Mouse (Mus musculus) forebrain, embryonic 16.5 days (tissue): ENCODE results near the gene Dact2. TPM values are rescaled to one million over a fixed set of nuclear protein-coding genes. Genes with fewer than 3 reads are reported as not detected.

Experiments used
- ATAC-seq: fragments of 200-750 bp; cut with Nextera tagmentation; 2 replicates; pipeline ENCODE4 v1.8.0; 2017; ENCODE audit warnings: mild to moderate bottlenecking, moderate library complexity
- H3K27ac ChIP-seq: fragments of 300-500 bp; sonication (generic); 2 replicates; pipeline ENCODE4 v1.5.1; 2014; ENCODE audit warnings: low read length, control low read depth
- H3K27me3 ChIP-seq: fragments of 300-500 bp; sonication (generic); replicated peaks from 2 replicates; pipeline ENCODE4 v1.6.1; 2014; ENCODE audit warnings: low read length; ENCODE audit not compliant: control insufficient read depth, insufficient read depth
- H3K36me3 ChIP-seq: fragments of 300-500 bp; sonication (generic); 2 replicates; pipeline ENCODE4 v1.6.1; 2014; ENCODE audit not compliant: control insufficient read depth, insufficient read depth
- H3K4me1 ChIP-seq: fragments of 300-500 bp; sonication (generic); replicated peaks from 2 replicates; pipeline ENCODE4 v1.6.1; 2014; ENCODE audit warnings: low read length; ENCODE audit not compliant: control insufficient read depth, insufficient read depth
- H3K4me2 ChIP-seq: fragments of 300-500 bp; sonication (generic); 2 replicates; pipeline ENCODE4 v1.6.1; 2014; ENCODE audit warnings: mild to moderate bottlenecking, low read length, control low read depth
- H3K4me3 ChIP-seq: fragments of 300-500 bp; sonication (generic); replicated peaks from 2 replicates; pipeline ENCODE4 v1.5.1; 2014; ENCODE audit warnings: mild to moderate bottlenecking, low read length, control low read depth
- H3K9ac ChIP-seq: fragments of 300-500 bp; sonication (generic); replicated peaks from 2 replicates; pipeline ENCODE4 v1.6.1; 2014; ENCODE audit warnings: low read depth, low read length, control low read depth
- H3K9me3 ChIP-seq: fragments of 300-500 bp; sonication (generic); 2 replicates; pipeline ENCODE4 v1.6.1; 2016; ENCODE audit warnings: low read length; ENCODE audit not compliant: control insufficient read depth
- WGBS: fragments of 180-500 bp; shearing (Covaris S2); extraction: QIAGEN DNeasy Blood & Tissue Kit; methylation state at CpG from one replicate; pipeline ENCODE4 v1.1.7; 2014; 5-methylcytosine and 5-hydroxymethylcytosine counted together
- polyA plus RNA-seq: library from polyadenylated mRNA; unstranded; fragments of >200 nt; fragmentation: Nextera tagmentation; extraction: Ambion mirVana; gene quantifications from 2 replicates; pipeline ENCODE4 v1.2.1, GENCODE M21; 2015

Gene Dact2
- polyA plus RNA-seq, 1 experiment from 2014 or later, result 1.3 TPM

DNA sequence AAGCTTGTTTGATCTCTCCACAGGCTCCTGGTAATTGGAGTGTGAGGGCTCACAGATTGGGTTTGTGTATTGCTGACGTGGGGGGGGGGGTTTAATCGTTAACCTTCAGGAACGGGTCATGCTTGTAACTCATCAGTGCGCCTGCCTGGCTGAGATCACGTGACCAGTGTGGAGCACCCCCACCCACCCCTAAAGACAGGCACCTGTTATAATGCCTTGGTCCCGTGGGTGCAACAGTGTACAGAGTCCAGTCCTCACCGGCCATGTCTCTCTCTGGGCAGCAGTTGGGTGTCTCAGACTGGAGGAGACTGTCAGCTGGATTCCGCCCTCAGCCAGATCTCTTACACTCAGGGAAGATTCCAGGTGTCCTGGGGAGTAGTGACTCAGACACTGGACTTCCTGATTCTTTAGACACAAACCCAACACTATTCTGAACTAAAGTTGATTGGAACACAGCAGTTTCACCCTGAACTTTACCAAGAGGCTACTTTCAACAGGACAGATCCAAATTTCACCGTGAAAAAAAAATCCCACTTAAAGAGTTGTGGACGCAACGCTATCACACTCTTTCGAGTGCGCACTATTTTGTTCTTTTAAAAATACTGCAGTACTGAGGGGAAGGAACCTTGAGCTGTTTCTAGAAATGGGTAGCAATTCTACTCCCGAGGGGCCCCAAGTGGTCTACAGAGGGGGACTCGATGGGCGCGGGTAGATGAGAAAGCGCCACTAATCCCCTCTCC lies 1.6 kb downstream of the Dact2 start:
- Histone ChIP-seq H3K4me1 (peaks cover 19% of the 10 kb centered on the region), H3K4me2 (peak overlapping the region; percentile 83), H3K27ac (no peak overlapping the region), H3K36me3 (no peaks in the 10 kb centered on the region), H3K9ac (0 out of 2 replicates have a peak overlapping the region, but pooled peaks have one; percentile 68), H3K4me3 (peak overlapping the region; percentile 64), H3K27me3 (peaks cover 32% of the 10 kb centered on the region), H3K9me3 (no peaks in the 10 kb centered on the region)
- ATAC-seq, result no peak
- WGBS, result 3% methylated on average over 18 of the region's 18 CpGs

DNA sequence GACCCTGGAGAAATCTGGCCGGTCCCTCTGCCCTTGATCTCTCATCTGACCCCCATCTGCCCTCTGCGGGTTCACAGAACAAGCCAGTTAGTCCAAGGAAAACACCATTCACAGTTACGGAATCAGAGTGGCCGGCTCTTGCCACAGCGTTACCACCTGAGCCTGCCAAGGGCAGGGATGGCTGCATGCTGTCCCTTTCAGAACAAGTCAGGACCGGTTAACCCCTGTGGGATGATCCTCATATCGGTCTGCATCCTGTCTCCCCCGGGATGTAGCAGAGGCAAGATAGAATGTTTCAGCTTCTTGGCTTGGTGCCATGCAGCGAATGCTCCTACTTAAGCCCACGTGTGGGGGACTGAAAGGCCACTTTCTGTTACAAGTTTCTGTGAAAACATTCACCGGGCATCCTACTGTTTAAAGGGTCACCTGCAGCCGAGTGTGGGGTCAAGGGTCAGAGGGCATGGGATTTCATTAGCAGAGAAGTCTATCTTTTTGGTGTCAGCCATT lies 2.8 kb downstream of the Dact2 start:
- H3K27ac ChIP-seq, result no peak overlapping the region
- H3K9ac ChIP-seq, result no peak overlapping the region
- no peak overlapping the region for H3K4me3 ChIP-seq
- H3K4me1 ChIP-seq, result peaks cover 14% of the 10 kb centered on the region
- WGBS, result 12% methylated on average over 12 of the region's 12 CpGs
- ATAC-seq, result no peak
- H3K36me3 ChIP-seq, result no peaks in the 10 kb centered on the region
- no peak overlapping the region for H3K4me2 ChIP-seq
- H3K27me3 ChIP-seq, result peaks cover 32% of the 10 kb centered on the region
- H3K9me3 ChIP-seq, result no peaks in the 10 kb centered on the region

DNA sequence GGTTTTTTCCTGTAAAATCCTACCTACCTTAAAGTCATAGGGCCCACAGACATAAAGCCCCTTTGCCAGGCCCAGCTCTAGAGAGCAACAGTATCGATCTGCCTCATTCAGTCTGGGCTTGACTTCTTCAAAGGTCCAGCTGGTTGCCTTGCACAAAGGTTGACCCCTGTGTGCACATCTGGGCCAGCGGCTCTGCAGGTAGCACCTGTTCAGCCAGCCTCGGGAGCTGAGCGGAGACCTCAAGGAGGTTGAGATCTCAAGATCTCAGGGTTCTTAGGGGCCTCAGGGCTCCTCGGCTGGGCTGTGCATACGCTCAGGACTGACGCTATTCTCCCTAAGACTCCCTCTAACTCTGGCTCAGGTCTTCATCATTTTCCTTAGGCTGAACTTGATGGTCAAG lies 3.9 kb downstream of the Dact2 start:
- ATAC-seq, result no peak
- 85% methylated on average over 7 of the region's 7 CpGs for WGBS
- no peak overlapping the region for H3K27ac ChIP-seq
- H3K9me3 ChIP-seq, result no peaks in the 10 kb centered on the region
- H3K4me1 ChIP-seq, result peaks cover 14% of the 10 kb centered on the region
- no peak overlapping the region for H3K9ac ChIP-seq
- peaks cover 32% of the 10 kb centered on the region for H3K27me3 ChIP-seq
- H3K36me3 ChIP-seq, result no peaks in the 10 kb centered on the region
- no peak overlapping the region for H3K4me2 ChIP-seq
- H3K4me3 ChIP-seq, result no peak overlapping the region

DNA sequence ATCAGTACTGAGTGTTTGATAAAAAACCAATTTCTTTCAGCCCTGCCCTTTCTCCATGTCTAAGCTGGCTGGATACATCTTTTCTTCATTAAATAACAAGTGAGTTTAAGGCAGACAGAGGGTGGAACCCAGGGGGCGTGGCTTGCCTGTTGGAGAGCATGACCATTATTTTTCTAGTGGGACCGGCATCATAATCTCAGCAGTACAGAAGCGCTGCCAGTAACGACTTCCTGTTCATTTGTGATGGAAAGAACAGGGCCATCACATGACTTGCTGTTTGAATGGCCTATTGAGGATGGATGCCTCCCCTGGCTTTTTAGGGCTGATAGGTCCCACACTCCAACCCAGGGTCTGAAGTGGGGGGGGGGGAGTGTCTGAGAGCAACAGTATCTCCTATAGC lies 4.5 kb downstream of the Dact2 start:
- H3K4me2 ChIP-seq, result no peak overlapping the region
- no peaks in the 10 kb centered on the region for H3K9me3 ChIP-seq
- ATAC-seq, result no peak
- H3K9ac ChIP-seq, result no peak overlapping the region
- no peak overlapping the region for H3K27ac ChIP-seq
- 20% methylated on average over 4 of the region's 4 CpGs for WGBS
- peaks cover 14% of the 10 kb centered on the region for H3K4me1 ChIP-seq
- H3K4me3 ChIP-seq, result no peak overlapping the region
- no peaks in the 10 kb centered on the region for H3K36me3 ChIP-seq
- H3K27me3 ChIP-seq, result peaks cover 28% of the 10 kb centered on the region

DNA sequence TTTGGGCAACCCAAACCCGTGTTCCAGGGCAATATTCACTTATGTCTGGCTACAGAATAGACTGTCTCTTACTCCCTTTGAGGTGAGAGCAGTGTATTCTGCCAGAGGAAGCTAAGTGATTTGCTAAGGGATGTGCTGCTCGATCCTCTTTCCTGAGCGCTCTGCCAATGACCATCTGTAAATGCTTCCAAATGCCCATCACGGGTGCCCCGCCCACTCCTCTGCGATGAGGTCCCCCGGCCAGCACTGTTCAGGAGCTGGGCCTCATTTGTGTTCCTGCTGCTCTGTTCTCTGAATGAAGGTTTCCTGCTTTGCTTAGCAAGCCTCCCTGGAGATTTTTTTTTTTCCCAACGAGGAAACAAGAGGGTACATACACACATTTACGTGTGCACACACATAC lies 11.2 kb downstream of the Dact2 start:
- Histone ChIP-seq H3K4me1 (no peaks in the 10 kb centered on the region), H3K27me3 (no peaks in the 10 kb centered on the region), H3K27ac (no peak overlapping the region), H3K4me2 (no peak overlapping the region), H3K36me3 (no peaks in the 10 kb centered on the region), H3K4me3 (no peak overlapping the region), H3K9ac (no peak overlapping the region), H3K9me3 (no peaks in the 10 kb centered on the region)
- 76% methylated on average over 9 of the region's 9 CpGs for WGBS
- no peak for ATAC-seq

DNA sequence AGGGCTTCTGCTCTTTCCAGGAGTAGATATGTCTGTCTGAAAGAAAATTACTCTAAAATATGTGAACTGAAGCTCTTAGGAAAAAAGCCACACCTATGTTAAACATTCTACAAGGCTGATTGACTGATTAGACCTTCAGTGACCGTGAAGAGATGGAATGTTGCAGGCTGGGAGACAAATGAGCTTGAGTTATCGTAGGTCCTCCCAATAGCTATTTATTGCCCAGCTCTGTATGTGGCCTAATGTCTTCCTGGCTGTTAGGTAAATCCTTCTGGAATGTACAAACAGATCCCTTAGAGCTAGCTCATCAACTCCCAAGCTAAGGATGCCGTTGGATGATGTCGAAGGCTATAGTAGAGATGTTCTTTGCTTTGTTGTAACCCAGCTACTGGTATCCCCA lies 11.7 kb downstream of the Dact2 start:
- Histone ChIP-seq H3K36me3 (no peaks in the 10 kb centered on the region), H3K4me1 (no peaks in the 10 kb centered on the region), H3K9me3 (no peaks in the 10 kb centered on the region), H3K27ac (no peak overlapping the region), H3K9ac (no peak overlapping the region), H3K4me3 (no peak overlapping the region), H3K27me3 (no peaks in the 10 kb centered on the region), H3K4me2 (no peak overlapping the region)
- no peak for ATAC-seq
- WGBS, result 90% methylated on average over 4 of the region's 4 CpGs

DNA sequence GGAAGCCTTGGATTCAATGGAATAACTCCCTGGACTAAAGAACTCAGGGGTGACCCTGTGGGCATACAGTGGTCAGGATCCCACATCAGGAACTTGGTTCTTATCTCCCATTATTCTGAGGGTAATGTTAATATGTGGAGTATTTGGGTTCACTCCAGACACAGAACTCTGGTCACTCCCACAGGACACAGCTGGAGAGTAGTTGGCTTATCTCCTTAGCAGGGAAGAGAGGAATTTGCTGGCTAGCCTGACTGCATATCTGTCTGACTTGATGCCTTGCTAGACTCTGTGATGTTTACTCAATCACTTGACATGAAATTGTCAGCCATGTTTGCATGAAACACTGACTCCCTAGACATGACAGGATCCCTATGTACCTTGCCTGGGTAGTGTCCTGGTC lies 15.6 kb downstream of the Dact2 start:
- Histone ChIP-seq H3K9me3 (no peaks in the 10 kb centered on the region), H3K4me2 (no peak overlapping the region), H3K4me3 (no peak overlapping the region), H3K4me1 (no peaks in the 10 kb centered on the region), H3K36me3 (no peaks in the 10 kb centered on the region), H3K27ac (no peak overlapping the region), H3K27me3 (no peaks in the 10 kb centered on the region), H3K9ac (no peak overlapping the region)
- ATAC-seq, result no peak

DNA sequence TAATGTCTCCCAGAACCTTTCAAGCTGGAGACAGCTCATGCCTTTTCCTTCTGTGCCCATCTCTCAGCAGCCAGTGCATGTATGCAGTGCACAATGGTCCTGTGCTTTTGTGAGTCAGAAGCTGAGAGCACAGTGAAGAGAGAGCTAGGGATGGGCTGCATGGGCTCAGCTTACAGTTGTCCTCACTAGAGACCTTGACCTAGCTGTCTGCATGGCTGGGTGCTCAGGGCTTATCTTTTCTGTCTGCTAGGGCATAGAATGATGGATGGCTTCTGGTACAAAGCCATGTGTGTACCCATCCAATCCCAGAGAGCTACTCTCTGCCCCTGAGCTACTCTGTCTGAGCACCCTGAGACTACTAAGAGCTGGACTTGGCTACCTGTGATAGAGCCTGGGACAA lies 17.0 kb downstream of the Dact2 start:
- ATAC-seq, result no peak
- Histone ChIP-seq H3K9ac (no peak overlapping the region), H3K27ac (no peak overlapping the region), H3K4me2 (no peak overlapping the region), H3K4me3 (no peak overlapping the region), H3K36me3 (no peaks in the 10 kb centered on the region), H3K27me3 (no peaks in the 10 kb centered on the region), H3K9me3 (no peaks in the 10 kb centered on the region), H3K4me1 (no peaks in the 10 kb centered on the region)

DNA sequence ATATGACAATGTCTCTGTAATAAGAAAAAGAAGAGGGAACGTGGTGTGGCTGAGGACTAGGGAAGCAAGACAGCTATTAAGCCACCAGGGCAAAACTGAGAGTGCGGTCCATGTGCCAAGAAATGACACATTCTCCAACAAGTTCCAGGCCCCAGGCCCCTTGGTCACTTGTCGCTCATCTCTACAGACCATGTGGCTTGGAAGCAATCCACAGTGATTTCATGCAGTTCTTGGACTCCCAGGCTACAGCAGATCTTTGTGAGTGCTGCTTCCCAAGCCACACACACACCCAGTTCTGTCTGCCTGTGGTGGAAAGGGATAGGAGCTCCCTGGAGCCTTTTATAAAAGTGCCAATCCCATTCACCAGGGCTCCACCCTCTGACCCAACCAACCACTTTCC lies 17.9 kb downstream of the Dact2 start:
- H3K27me3 ChIP-seq, result no peaks in the 10 kb centered on the region
- H3K4me3 ChIP-seq, result no peak overlapping the region
- WGBS, result 80% methylated on average over 3 of the region's 3 CpGs
- H3K36me3 ChIP-seq, result no peaks in the 10 kb centered on the region
- no peaks in the 10 kb centered on the region for H3K4me1 ChIP-seq
- no peak overlapping the region for H3K4me2 ChIP-seq
- H3K9me3 ChIP-seq, result no peaks in the 10 kb centered on the region
- H3K27ac ChIP-seq, result no peak overlapping the region
- no peak for ATAC-seq
- H3K9ac ChIP-seq, result no peak overlapping the region
